Mouse (Mus musculus): ENCODE data around the gene Asphd1.

- TF ChIP-seq CTCF (IDR thresholded peaks at IDR 0.05; ENCODE audit: borderline replicate concordance, insufficient read depth, low read depth, low read length) (no peak), POLR2A (IDR thresholded peaks at IDR 0.05; ENCODE audit: borderline replicate concordance, insufficient read depth, low read length) (no peak)
Measured at GRCm38 (mm10) chr7:126988816-126989215, 39.4 kb upstream of the Asphd1 start.

All from cerebellum, adult 2 months (tissue).